Mouse (Mus musculus): ENCODE measurements around the gene Hoxc9. TPM values are rescaled to one million over a fixed set of nuclear protein-coding genes. Genes with fewer than 3 reads are reported as not detected.

Hoxc9 gene
- 0.08 TPM for polyA plus RNA-seq (2017; shearing (Covaris generic))

GRCm38 (mm10) chr15:102976171-102976570 is at the start of gene Hoxc9:
Hoxc9 (plus strand) TSS chr15:102976439.

GRCm38 (mm10) chr15:102936279-102936972 is 39.8 kb upstream of the Hoxc9 start, which contains the start of gene Hoxc12:
Hoxc12 (plus strand) TSS chr15:102936757.

DNA sequence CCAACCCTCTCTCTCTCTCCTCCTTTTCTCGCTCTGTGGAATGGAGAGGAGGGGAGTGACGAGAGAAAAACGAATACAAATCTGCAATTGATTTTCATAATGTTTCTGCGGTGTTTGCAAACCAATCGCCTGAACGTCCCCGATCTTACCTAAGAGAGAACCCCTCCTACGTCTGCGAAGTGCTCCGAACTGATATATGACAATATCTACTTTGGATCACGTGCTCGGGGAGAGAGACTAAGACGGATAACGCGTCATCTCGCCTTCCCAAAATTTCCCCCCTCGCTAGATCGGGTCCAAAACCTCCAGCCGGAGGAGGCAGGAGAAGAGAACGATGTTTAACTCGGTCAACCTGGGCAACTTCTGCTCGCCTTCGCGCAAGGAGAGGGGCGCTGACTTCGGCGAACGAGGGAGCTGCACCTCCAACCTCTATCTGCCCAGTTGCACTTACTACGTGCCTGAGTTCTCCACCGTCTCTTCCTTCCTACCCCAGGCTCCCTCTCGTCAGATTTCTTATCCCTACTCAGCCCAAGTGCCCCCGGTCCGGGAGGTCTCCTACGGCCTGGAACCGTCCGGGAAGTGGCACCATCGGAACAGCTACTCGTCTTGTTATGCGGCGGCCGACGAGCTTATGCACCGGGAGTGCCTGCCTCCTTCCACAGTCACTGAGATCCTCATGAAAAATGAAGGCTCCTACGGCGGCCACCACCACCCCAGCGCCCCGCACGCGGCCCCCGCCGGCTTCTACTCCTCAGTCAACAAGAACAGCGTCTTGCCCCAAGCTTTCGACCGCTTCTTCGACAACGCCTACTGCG is 21.8 kb upstream of the Hoxc9 start, which contains the start of gene Hoxc11:
Gene Hoxc11, plus strand, starts transcription at position 236 of the 815 bp plus-strand sequence.

DNA sequence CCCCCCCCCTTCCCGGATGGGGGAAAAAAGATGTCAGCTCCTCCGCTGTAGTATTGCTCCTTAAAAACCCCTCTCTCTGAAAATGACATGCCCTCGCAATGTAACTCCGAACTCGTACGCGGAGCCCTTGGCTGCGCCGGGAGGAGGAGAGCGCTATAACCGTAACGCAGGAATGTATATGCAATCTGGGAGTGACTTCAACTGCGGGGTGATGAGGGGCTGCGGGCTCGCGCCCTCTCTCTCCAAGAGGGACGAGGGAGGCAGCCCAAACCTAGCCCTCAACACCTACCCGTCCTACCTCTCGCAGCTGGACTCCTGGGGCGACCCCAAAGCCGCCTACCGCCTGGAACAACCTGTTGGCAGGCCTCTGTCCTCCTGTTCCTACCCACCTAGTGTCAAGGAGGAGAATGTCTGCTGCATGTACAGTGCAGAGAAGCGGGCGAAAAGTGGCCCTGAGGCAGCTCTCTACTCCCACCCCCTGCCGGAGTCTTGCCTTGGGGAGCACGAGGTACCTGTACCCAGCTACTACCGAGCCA is 9.4 kb upstream of the Hoxc9 start, which contains the start of gene Hoxc10:
Gene Hoxc10, plus strand, starts transcription at position 21 of the 536 bp plus-strand sequence.

GRCm38 (mm10) chr15:102967312-102967510 is 9.0 kb upstream of the Hoxc9 start, which contains the start of gene Hoxc5:
Hoxc5 (plus strand) TSS chr15:102967443.

GRCm38 (mm10) chr15:102990461-102991397 is 14.5 kb downstream of the Hoxc9 start, which contains the start of gene Hoxc8:
Hoxc8 (plus strand) TSS chr15:102990607.

DNA sequence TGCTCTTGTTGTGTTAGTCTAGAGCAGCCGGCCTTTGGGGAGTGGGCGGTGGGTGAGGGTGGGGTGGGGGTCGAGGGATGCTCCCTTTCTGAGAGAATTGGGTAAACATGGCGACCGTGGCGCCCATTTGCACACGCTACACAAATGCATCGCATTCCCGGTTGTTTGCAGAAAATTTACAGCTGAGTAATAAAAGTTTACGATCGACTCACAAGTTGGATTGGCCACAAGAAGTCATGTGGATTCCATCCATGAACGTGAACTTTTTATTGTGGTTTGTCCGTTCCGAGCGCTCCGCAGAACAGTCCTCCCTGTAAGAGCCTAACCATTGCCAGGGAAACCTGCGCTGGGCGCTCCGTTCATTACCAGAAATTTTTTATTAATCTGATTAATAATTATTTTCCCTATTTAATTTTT is 21.7 kb downstream of the Hoxc9 start, which contains the start of gene Hoxc6:
Gene Hoxc6, plus strand, starts transcription at position 319 of the 417 bp plus-strand sequence.

GRCm38 (mm10) chr15:103018636-103019035 is 42.4 kb downstream of the Hoxc9 start, which contains the start of gene Hoxc4:
Hoxc4 (plus strand) TSS chr15:103018934.

Other genes starting within 250 kb of the Hoxc9 start
- gene Hoxc13, start 55.3 kb upstream of the Hoxc9 start, polyA plus RNA-seq (2017; shearing (Covaris generic)) = not detected
- not detected for gene Hoxc12, start 39.7 kb upstream of the Hoxc9 start, polyA plus RNA-seq (2017; shearing (Covaris generic))
- gene Hoxc11, start 22.0 kb upstream of the Hoxc9 start, polyA plus RNA-seq (2017; shearing (Covaris generic)) = not detected
- not detected for gene Hoxc10, start 9.6 kb upstream of the Hoxc9 start, polyA plus RNA-seq (2017; shearing (Covaris generic))
- not detected for gene Hoxc5, start 9.0 kb upstream of the Hoxc9 start, polyA plus RNA-seq (2017; shearing (Covaris generic))
- gene Hoxc8, start 14.2 kb downstream of the Hoxc9 start, polyA plus RNA-seq (2017; shearing (Covaris generic)) = 0.12 TPM
- not detected for gene Hoxc6, start 21.8 kb downstream of the Hoxc9 start, polyA plus RNA-seq (2017; shearing (Covaris generic))
- gene Hoxc4, start 42.5 kb downstream of the Hoxc9 start, polyA plus RNA-seq (2017; shearing (Covaris generic)) = not detected
- gene Smug1, start 190.7 kb downstream of the Hoxc9 start, polyA plus RNA-seq (2017; shearing (Covaris generic)) = 9.8 TPM

Measured in CD4-positive, CD25-positive, alpha-beta regulatory T cell (primary cell).